Mouse (Mus musculus) mouse embryonic stem cell (cell line): ENCODE measurements around the gene Tulp1.
"Not testable (repeated sequence)": the region's sequence is repeated elsewhere in the genome, so short reads cannot be mapped to it uniquely, and the experiment has no call there.

Experiments
- in situ Hi-C, 2 experiments: fragments of 300-500 bp; cut with MboI; formaldehyde crosslinking; loops; 1 replicate in 1 of 2; 3 replicates in 1 of 2; pipeline ENCODE4 v1.14.3; 2019 to 2020; ENCODE audit warnings: low sequenced_read_pairs in 2 of 2, low pct_unique_long_range_greater_than_20kb in 1 of 2, mixed read lengths in 1 of 2; ENCODE audit not compliant: unreplicated experiment in 1 of 2

The Tulp1 gene

DNA sequence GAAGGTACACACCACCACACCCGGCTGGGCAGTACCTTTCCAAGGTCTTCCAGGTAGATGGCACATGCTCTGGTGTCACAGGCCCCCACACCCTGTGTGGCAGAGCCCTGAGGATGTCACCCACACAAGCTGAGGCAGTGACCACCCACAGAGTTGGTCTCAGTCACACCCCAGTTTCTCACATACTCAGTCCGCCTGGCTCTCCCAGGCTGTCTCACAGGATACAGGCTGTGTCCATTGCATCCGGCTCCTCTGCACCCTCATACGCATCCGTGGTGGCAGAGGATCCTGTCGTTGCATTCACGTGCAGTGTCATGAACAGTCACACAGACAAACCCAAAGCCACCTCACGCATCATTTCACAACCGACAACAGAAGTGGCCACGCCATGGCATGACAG lies 17.7 kb downstream of the Tulp1 start:
- in situ Hi-C loops, result no loop called here

DNA sequence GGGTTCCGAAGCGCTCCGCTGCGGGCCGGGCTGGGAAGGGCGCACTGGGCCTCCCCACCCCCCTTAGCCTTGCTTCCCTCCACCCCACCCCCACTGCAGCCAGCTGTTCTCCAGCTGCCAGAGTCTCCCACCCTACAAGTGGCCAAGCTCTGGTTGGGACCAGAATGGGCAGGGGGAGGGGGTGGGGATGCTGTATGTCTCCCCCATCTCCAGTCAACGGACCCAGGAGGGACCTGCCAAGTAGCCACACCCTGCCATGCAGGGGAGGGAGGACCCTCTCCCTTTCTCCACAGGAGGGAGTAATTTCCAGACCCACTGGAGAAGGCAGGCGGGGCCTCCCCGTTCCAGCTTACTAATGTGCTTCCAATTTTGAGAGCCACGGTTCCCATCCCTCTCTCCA lies 19.1 kb downstream of the Tulp1 start:
- in situ Hi-C loops, result no loop called here

DNA sequence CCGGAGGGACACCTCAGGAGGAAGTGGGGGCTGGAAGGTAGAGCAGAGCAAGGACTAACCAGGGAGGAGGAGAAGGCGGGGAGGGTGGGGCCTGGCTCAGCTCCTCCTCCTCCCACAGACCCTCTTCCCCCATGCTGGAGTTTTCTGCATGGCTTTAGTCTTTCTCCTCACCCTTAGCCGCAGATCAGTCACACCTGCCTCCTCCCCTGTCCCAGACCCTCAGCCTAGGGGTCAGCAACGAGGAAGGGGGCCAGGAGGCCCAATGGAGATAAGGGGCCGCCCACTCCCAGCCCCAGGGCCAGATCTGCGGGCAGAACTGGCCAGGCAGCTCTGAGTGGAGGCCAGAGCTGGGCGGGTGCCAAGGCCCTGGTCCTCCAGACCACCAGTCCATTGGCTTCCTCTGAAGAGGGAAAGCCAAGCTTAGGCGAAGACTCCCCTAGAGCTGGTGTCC lies 19.7 kb downstream of the Tulp1 start:
- in situ Hi-C loops, result no loop called here

DNA sequence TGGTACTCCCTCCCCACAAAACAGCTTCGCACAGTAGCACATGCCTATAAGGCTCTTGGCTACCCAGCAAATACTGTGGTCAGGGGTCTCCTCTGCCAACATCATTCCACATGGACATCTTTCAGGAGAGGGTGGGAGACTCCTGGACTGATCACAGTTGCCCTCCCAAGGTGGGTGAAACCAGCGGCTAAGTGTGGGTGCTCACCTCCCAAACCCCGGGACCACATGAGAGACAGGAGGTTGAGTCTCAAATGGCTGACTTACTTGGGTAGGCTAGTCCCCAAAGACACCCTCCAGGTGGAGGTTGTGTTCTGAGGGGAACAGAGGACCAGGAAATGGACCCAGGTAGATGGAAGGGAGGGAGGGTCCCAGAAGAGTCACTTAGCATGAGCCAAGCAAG lies 20.4 kb downstream of the Tulp1 start:
- in situ Hi-C loops, result no loop called here

DNA sequence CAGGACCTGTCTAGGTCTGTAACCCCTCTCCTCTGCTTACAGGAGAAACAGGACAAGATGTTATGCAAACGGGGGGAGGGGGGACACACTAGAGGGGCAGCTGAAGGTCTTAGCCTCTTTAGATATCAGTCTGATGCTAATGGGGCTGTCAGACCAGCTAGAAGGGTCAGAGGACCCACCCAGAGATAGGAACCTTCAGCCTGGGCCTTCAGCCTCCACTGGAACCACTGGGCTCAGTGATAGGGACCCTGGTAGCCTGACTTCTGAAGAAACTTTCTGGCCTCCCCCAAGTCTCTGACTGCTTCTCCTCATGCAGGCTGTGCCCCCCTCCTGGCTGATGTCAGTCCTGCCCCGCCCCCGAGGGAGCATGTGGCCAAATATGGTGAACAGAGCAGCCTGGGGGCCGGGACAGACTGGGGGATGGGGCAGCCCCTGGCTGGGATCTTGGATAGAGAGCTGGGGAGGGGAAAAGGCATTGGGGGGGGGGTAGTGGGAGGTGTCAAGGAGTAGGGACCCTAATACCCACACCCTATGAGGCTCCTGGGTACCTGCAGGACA lies 20.9 kb downstream of the Tulp1 start:
- in situ Hi-C loops, result no loop called here

DNA sequence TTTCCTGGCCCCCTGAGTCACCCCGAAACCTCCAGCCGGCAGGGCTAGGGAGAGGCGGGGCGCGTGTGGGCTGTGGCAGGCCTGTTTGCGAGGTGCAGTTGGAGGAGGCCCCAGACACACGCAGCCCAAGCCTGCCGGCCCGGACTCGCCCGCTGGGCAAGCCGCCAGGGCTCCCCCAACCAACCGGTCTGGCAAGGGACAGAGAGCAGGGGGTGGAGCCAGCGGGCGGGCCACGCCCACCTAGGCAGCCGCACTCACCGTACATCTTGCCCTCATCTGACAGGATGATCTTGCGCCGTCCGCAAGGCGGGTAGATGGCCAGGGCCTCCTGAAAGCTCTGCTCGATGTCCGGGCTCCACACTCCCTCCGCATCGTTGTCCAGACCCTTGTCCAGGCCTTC lies 23.9 kb downstream of the Tulp1 start:
- in situ Hi-C loops, result no loop called here

DNA sequence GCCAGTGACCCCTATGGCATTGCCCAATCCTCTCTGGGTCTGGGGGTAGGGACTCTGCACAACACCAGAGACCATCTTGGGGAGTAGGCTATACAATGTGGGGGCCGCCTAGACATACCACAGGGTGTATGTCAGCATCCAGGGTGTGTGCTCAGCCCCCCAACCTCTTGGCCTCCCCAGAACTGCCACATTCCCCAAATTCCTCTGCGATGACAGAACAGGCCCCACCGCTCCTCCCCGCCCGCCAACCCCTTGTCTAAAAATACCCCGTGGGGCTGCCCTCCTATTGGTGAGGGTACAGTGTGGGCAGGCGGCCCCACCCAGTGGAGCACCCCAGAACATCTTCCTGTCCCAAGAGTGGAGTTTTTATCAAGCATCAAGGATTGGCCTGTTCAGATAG lies 24.4 kb downstream of the Tulp1 start:
- in situ Hi-C loops, result no loop called here

DNA sequence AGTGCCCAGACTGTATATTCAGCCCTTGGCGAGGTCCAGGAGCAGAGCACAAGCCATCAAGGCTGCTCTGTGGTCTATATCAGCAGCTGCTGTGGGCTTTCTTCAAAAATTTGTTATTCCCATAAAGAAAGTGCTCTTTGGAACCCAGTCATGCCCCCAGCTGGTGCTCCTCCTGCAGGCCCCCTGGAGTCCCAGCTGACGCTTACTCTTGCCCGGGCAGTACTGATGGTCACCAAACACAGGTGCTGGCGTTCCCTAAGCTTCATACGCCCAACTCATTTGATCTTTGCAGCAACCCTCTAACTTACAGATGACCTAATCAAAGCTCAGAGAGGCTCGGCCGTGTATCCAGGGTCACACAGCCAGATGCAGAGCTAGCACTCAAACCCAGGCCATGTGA lies 27.5 kb downstream of the Tulp1 start:
- in situ Hi-C loops, result no loop called here

DNA sequence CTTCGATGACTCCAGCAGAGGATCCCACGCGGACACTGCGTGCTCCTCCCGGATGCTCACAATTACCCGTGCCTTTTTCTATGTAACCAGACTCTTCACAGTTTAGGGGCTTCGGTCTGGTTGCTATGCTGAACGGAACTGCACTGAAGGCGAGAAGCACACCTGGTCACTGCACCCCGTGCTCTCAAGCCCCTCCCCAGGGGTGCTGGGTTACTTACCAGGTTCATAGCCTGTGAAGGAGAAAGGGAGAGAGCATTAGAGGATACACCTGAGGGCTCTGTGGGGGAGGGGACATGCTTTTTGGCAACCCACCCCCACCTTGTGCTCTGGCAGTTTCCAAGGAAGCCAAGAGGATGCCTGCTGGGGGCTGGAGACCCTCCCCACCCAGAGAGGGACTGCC lies 29.8 kb downstream of the Tulp1 start:
- in situ Hi-C loops, result no loop called here

DNA sequence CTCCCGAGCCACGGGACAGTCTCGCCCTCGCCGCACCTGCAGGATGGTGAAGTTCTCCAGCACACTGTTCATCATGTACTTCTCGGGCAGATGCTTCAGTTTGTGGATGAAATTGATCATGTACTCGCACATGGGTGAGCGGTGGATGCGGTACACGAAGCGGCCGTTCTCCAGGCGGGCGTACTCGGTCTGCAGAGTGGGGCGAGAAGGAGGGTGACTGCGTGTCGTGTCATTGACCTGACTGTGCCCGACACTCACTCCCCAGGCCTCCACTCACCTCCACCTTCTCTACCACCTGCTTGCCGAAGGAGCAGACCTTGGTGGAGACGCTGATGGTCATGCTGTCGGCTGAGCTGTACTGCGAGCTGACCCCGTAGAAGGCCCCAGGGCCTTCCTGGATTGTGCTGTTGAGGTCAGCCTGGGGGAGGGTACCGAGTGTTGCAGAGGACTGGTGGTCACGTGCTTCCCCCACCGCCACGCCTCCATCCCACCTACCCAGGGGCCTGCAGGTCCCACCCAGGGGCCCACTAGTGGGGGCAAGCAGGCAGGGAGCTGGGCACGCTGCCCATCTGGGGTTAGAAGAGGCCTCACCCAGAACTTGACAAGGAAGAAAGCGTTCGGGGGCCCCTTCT lies 32.0 kb downstream of the Tulp1 start:
- in situ Hi-C loops, result no loop called here

DNA sequence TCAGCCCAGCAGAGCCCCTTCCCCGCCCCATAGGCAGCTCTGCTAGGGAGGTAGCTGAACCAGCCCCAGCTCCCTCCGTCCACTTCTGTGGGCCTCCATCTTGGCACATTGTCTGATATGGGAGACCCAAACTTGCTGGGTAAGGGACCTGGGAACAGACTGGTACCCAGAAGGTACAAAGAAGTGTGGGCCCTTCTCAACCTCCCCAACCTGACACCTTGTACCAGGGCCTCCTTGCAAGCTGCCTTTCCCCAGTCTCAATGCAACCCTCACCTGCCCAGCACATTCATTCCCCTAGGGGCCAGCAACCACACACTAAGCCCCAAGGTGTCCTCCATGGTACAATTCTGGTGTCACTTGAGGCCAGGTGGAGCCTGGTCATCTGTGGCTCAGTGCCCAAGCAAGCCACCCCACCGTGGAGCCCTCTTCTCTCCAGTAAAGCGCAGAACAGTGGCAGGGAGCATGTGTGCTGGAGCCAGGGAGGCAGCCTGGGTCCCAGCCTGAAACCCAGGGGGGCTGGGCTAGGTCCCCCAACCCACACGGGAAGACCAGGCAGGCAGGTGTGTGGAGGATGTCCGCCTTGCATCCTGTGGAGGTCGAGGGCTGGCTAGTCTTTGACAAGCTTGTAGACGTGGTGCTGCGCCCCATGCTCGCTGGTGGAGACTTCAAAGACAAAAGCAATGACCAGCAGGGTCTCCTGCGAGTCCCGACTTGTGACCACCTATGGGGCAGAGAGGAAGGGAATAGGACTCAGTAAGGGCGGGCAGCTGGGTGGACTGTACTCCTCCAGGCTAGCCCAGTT lies 32.7 kb downstream of the Tulp1 start:
- in situ Hi-C loops, result no loop called here

DNA sequence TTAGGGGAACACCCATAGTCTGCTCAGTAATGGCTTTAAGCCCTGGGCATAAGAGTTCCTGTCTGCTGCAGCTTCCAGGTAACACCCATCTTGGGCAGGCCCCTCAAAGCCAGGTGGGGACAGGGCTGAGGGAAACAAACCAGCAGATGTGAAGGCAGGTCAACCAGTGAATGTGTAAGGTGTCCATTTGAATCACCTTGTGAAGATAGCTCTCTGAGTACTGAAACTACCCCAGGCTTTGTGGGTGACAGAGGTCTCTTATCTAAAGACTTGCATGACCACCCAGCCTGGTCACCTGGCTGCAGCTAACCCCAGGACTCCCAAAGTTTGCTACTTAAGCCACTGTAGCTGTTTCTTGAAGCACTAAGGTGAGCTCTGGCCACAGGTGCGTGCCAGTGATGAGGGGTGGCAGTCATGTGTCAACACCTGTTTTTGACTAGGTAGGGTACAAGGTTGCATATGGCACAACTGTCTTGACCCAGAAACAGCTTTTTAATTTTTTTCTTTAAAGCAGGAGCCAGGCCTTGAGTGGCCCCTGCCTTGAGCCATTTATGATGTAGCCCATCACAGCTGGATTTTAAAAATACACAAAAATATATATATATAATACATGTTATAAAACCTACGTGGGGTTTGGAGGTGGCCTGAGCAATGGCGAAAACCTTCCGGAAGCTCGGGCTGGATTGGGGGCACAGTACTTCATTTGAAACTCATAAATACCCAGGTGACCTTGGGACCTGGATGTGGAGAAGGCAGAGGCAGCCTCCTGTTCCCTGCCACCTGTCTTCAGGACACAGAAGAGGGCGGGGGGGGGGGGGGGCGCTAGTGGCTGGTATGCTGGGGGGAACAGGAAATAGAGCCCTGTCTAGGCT lies 33.5 kb downstream of the Tulp1 start:
- in situ Hi-C loops, result no loop called here

DNA sequence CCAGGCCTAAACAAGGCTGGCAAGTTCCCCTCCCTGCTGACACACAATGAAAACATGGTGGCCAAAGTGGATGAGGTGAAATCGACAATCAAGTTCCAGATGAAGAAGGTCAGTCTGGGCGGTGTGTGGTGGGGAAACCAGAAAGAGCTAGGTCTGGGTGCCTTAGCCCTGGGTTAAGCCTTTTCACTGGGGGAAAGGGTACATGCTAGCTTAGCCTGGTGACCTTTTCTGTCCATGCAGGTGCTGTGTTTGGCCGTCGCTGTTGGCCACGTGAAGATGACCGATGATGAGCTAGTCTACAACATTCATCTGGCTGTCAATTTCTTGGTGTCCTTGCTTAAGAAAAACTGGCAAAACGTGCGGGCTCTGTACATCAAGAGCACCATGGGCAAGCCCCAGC lies 34.4 kb downstream of the Tulp1 start:
- in situ Hi-C loops, result not testable (repeated sequence)

DNA sequence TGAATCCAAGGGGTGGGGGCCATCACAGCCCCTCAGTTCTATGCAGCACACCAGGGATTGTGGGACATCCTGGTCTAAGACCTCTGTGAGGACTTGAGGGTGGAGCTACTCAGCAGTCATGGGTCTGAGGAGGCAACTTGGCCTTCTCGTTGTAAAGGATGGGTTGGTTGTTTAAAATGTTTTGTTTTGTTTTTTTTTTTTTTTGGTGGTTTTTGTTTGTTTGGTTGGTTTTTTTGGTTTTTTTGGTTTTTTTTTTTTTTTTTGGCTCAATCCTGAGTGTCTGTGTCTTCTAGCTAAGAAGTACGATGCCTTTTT lies 34.8 kb downstream of the Tulp1 start:
- in situ Hi-C loops, result no loop called here

DNA sequence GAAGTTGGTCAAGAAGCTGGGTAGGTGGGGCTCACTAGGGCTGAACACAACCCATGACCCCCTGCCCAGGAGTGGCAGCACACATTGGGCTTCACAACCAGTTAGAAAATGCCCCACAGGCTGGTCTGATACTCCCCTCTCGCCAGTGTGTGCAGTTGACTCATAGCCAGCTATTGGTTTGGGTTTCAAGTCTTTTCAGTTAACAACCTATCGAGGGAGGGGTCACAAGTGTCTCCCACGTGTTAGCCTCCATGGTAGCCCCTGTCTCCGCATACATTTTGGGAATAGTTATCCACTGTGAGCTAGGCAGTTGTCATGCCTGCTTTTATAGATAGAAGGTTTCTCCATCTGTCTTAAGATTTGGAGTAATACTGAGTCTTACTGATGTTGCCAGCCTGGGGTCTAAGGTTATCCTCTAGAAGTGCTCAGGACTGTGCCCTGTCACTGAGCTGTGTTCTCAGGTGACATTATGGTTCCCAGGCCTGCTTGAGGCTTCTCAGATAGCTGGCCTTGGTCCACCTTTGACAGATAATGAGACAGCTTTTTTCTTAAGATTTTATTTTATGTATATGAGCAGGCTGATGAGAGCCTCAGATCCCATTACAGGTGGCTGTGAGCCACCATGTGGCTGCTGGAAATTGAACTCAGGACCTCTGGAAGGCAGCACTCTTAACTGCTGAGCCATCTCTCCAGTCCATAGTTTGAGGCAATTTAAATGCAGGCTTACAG lies 35.4 kb downstream of the Tulp1 start:
- in situ Hi-C loops, result no loop called here

DNA sequence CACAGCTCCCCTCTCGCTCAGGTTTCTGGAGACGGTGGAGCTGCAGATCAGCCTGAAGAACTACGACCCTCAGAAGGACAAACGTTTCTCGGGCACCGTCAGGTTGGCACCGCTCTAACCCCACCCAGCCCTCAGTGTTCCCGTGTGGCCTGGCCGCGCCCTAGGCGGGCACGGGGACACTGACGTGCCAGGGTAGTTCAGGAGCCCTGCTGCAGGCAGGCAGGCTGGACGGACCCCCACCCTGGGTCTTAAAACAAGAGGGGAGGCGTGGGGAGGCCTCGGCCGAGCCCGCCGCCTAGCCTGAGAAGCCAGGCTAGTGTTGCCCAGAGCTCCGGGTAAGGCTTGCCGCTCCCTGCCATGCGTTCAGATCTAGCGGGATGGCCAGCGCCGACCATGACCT lies 36.1 kb downstream of the Tulp1 start:
- in situ Hi-C loops, result no loop called here

DNA sequence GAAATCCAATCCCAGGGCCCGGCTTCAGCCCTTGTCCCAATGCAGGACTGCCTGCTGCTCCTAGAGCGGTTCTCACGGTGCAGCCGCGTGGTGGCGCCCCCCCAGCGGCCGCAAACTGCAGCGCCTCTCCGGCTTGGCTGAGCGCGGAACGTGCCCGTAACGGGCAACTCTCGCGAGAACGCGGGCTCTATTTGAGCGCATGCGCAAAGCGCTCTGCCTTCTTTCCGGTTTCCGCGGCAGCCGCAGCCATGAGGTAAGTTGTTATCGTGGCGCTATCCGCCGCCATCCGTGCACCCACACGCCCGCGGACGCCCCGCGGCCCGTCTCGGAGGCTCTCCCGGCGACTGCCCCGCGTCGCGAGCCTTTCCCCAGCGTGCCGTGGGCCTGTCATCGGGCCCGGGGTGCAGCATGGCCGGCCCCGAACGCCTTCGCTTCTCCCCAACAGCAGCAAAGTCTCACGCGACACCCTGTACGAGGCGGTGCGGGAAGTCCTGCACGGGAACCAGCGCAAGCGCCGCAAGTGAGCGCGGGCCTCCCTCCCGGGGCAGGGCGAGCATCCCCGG lies 36.6 kb downstream of the Tulp1 start, which contains the start of gene Rpl10a:
Rpl10a (plus strand) TSS at position 106 of the 563 bp plus-strand sequence.
- in situ Hi-C loops, result no loop called here

DNA sequence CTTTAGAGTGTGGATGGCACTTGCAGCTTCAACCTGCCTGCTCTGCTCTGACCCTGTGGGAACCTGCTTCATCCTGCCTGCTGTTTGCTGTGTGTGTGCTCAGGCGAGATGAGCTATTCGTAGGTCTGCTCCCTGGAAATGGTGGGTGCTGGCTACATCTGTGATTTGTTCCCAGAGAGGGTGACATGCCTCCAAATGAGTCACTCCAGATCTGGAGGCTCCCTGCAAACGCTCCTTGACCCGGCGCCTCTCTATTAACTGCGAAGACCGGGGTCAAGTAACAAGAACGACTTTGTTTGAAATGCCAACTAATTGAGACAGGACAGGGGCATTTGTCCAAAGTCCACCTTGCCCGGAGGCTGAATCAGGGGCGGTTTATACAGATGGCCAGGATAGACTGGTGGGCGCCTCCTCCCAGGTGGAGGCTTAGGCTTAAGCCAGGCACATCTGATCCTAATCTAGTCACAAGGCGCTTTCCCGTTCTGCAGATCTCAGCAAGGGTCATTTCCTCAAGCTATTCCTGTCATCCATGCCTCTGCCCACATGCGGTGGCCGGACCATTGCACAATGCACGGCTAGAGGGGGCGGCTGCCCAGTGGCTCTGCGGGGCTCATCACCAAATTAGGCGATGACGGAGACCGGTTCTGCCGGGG lies 37.2 kb downstream of the Tulp1 start:
- in situ Hi-C loops, result no loop called here
